In the genomic region with DNA sequence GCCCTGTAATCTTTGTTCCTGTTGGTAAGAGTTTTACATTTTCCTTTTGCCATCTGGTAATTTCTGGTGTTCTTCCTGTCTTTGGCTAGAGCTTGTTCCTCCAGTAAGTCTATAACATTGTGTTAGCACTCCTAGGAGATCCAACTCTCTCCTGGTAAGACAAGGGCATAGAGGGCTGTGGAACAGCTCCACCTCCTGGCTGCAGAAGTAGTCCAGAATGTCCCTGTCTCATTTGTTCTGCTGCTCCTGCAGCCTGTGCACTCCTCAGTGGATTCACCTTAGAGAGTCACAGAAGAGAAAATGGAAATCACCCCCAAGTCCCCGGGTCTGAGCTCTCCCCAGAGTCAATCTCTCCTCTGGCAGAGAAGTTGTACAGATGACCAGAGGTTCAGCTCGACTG, we compare ENCODE assay signal across 10 mouse cellular contexts.
DNase-seq lines count a peak whose midpoint lies in the region; ATAC-seq lines count a peak whose summit lies in the region.
"Had no signal": no experiment of that assay in that cellular context is flagged by ENCODE, and none has a peak within 500 bp of the region (broad histone marks: within the 10 kb centered on the region; RNA-seq: fewer than 3 reads in every experiment).

No protein-coding gene starts in this region.

- H3K27me3 ChIP-seq in hindbrain, embryonic 11.5 days (ENCODE audit: control insufficient read depth, insufficient read depth, low read length), result no peaks in the 10 kb centered on the region
- no peaks in the 10 kb centered on the region for H3K27me3 ChIP-seq in hindbrain, embryonic 12.5 days
- H3K27me3 ChIP-seq in stomach, embryonic 14.5 days (ENCODE audit: control insufficient read depth, insufficient read depth, low read length), result no peaks in the 10 kb centered on the region
- H3K27me3 ChIP-seq in heart, embryonic 10.5 days (ENCODE audit: insufficient read depth, poor library complexity, severe bottlenecking), result no peaks in the 10 kb centered on the region
- H3K27me3 ChIP-seq: forebrain, embryonic 12.5 days; intestine, embryonic 15.5 days; lung, embryonic 15.5 days had no signal

- H3K4me3 ChIP-seq in hindbrain, embryonic 11.5 days (ENCODE audit: low read depth, low read length), result no peak overlapping the region
- H3K4me3 ChIP-seq in hindbrain, embryonic 12.5 days, result no peak overlapping the region
- no peak overlapping the region for H3K4me3 ChIP-seq in stomach, embryonic 14.5 days (ENCODE audit: low read depth, low read length)
- no peak overlapping the region for H3K4me3 ChIP-seq in heart, embryonic 10.5 days
- H3K4me3 ChIP-seq: forebrain, embryonic 12.5 days; intestine, embryonic 15.5 days; lung, embryonic 15.5 days had no signal

- H3K4me2 ChIP-seq in hindbrain, embryonic 11.5 days (replicated peaks; ENCODE audit: low read depth, low read length), result no peak overlapping the region
- H3K4me2 ChIP-seq in hindbrain, embryonic 12.5 days (replicated peaks), result no peak overlapping the region
- H3K4me2 ChIP-seq in stomach, embryonic 14.5 days (replicated peaks; ENCODE audit: low read depth, low read length), result no peak overlapping the region
- H3K4me2 ChIP-seq: forebrain, embryonic 12.5 days; intestine, embryonic 15.5 days; lung, embryonic 15.5 days had no signal

- no peak overlapping the region for H3K9ac ChIP-seq in hindbrain, embryonic 11.5 days (ENCODE audit: low read depth, low read length)
- no peak overlapping the region for H3K9ac ChIP-seq in hindbrain, embryonic 12.5 days
- no peak overlapping the region for H3K9ac ChIP-seq in stomach, embryonic 14.5 days (replicated peaks; ENCODE audit: low read depth, low read length)
- H3K9ac ChIP-seq: forebrain, embryonic 12.5 days; intestine, embryonic 15.5 days; lung, embryonic 15.5 days had no signal

- H3K4me1 ChIP-seq in hindbrain, embryonic 11.5 days (replicated peaks; ENCODE audit: control insufficient read depth, insufficient read depth, low read length), result no peaks in the 10 kb centered on the region
- no peaks in the 10 kb centered on the region for H3K4me1 ChIP-seq in hindbrain, embryonic 12.5 days
- no peaks in the 10 kb centered on the region for H3K4me1 ChIP-seq in stomach, embryonic 14.5 days (ENCODE audit: control insufficient read depth, insufficient read depth, low read length)
- no peaks in the 10 kb centered on the region for H3K4me1 ChIP-seq in heart, embryonic 10.5 days
- H3K4me1 ChIP-seq: forebrain, embryonic 12.5 days; intestine, embryonic 15.5 days; lung, embryonic 15.5 days had no signal

- H3K9me3 ChIP-seq in hindbrain, embryonic 11.5 days (ENCODE audit: control insufficient read depth, low read length), result no peaks in the 10 kb centered on the region
- H3K9me3 ChIP-seq in hindbrain, embryonic 12.5 days (replicated peaks), result no peaks in the 10 kb centered on the region
- H3K9me3 ChIP-seq in stomach, embryonic 14.5 days (ENCODE audit: control insufficient read depth, low read depth, low read length), result no peaks in the 10 kb centered on the region
- H3K9me3 ChIP-seq in heart, embryonic 10.5 days, result no peaks in the 10 kb centered on the region; the same call in 1 of the 2 replicates
- H3K9me3 ChIP-seq: forebrain, embryonic 12.5 days; intestine, embryonic 15.5 days; lung, embryonic 15.5 days had no signal

- no peak overlapping the region for H3K27ac ChIP-seq in hindbrain, embryonic 11.5 days (ENCODE audit: low read depth, low read length)
- no peak overlapping the region for H3K27ac ChIP-seq in hindbrain, embryonic 12.5 days
- no peak overlapping the region for H3K27ac ChIP-seq in stomach, embryonic 14.5 days (ENCODE audit: low read length)
- H3K27ac ChIP-seq in heart, embryonic 10.5 days, result no peak overlapping the region
- H3K27ac ChIP-seq: forebrain, embryonic 12.5 days; intestine, embryonic 15.5 days; lung, embryonic 15.5 days had no signal

- peak; percentile 4 for DNase-seq in hindbrain, embryonic 11.5 days (ENCODE audit: low spot score)
- peak; percentile 5 for DNase-seq in ovary, postnatal 36 days (ENCODE audit: low spot score)
- DNase-seq in ovary, adult 18-20 months (ENCODE audit: low spot score), result no peak
- peak; percentile 43 for DNase-seq in ZHBTc4 (ENCODE audit: low read depth, low spot score)
- no peak for DNase-seq in heart, embryonic 10.5 days (ENCODE audit: low spot score)

- H3K36me3 ChIP-seq in hindbrain, embryonic 11.5 days (ENCODE audit: control insufficient read depth, insufficient read depth, low read length), result no peaks in the 10 kb centered on the region
- H3K36me3 ChIP-seq in hindbrain, embryonic 12.5 days, result no peaks in the 10 kb centered on the region
- H3K36me3 ChIP-seq in stomach, embryonic 14.5 days (ENCODE audit: control insufficient read depth, insufficient read depth, low read length), result no peaks in the 10 kb centered on the region
- H3K36me3 ChIP-seq in heart, embryonic 10.5 days, result no peaks in the 10 kb centered on the region
- H3K36me3 ChIP-seq: forebrain, embryonic 12.5 days; intestine, embryonic 15.5 days; lung, embryonic 15.5 days had no signal

- 67% methylated on average over 2 of the region's 2 CpGs for WGBS in hindbrain, embryonic 11.5 days
- WGBS in hindbrain, embryonic 12.5 days, result 70% methylated on average over 2 of the region's 2 CpGs
- WGBS in stomach, embryonic 14.5 days, result 58% methylated on average over 2 of the region's 2 CpGs
- WGBS in heart, embryonic 10.5 days, result 52% methylated on average over 2 of the region's 2 CpGs

- no peak for ATAC-seq in hindbrain, embryonic 11.5 days (ENCODE audit: low FRiP score)
- no peak for ATAC-seq in hindbrain, embryonic 12.5 days (ENCODE audit: low FRiP score)
- ATAC-seq in stomach, embryonic 14.5 days (ENCODE audit: insufficient number of reproducible peaks, insufficient read depth, low FRiP score, low read depth), result 0 out of 2 replicates have a peak, but pooled peaks have one; percentile 61
- ATAC-seq: intestine, embryonic 15.5 days had no signal

Comparison
In these comparisons a context has a peak if more than half of its experiments do, and no peak if none do; other contexts are left out.
1. DNase-seq: peak in hindbrain, embryonic 11.5 days (single experiment), ovary, postnatal 36 days (single experiment) and ZHBTc4 (single experiment); none in ovary, adult 18-20 months (single experiment) and heart, embryonic 10.5 days (single experiment).